Mouse (Mus musculus) erythroid progenitor cell, adult 5-6 weeks (primary cell): ENCODE results near the gene Cacng5. TPM values are rescaled to one million over a fixed set of nuclear protein-coding genes. Genes with fewer than 3 reads are reported as not detected.

Experiments
- ATAC-seq: replicated peaks from 2 replicates; pipeline ENCODE4 v1.8.0; 2016; ENCODE audit warnings: moderate number of reproducible peaks, mild to moderate bottlenecking, moderate TSS enrichment, inconsistent platforms; ENCODE audit not compliant: poor library complexity, low FRiP score, severe bottlenecking
- total RNA-seq, 2 experiments: library from RNA; stranded (forward) in 1 of 2; stranded (reverse) in 1 of 2; fragments of 150-400 nt in 1 of 2; fragments of 186-747, 209-891 nt in 1 of 2; gene quantifications; 2 replicates each; pipeline versions ENCODE4 v1.2.3 to v1.2.4; 2015 to 2017; ENCODE audit warnings: low replicate concordance in 2 of 2

Gene Cacng5
- total RNA-seq (2015; ENCODE audit: low replicate concordance): not detected in 2 replicates
- total RNA-seq (2017; ENCODE audit: low replicate concordance): not detected in 2 replicates

GRCm38 (mm10) chr11:107914634-107915226 lies at the start of gene Cacng5:
Gene Cacng5 (minus strand): TSS chr11:107915055.
- ATAC-seq: no peak

GRCm38 (mm10) chr11:107957566-107958350 lies 42.9 kb upstream of the Cacng5 start:
- no peak for ATAC-seq

GRCm38 (mm10) chr11:107955191-107956062 lies 40.6 kb upstream of the Cacng5 start:
- no peak for ATAC-seq

GRCm38 (mm10) chr11:107951431-107951830 lies 36.6 kb upstream of the Cacng5 start:
- no peak for ATAC-seq

- ATAC-seq: no peak
Observed at GRCm38 (mm10) chr11:107950658-107951057, 35.8 kb upstream of the Cacng5 start.

- no peak for ATAC-seq
Observed at GRCm38 (mm10) chr11:107950211-107950610, 35.4 kb upstream of the Cacng5 start.

- ATAC-seq: no peak
Observed at GRCm38 (mm10) chr11:107947951-107948350, 33.1 kb upstream of the Cacng5 start.

- no peak for ATAC-seq
Observed at GRCm38 (mm10) chr11:107946823-107947222, 32.0 kb upstream of the Cacng5 start.

- ATAC-seq: no peak
Observed at GRCm38 (mm10) chr11:107936929-107937328, 22.1 kb upstream of the Cacng5 start.

GRCm38 (mm10) chr11:107931721-107932120 lies 16.9 kb upstream of the Cacng5 start:
- ATAC-seq: no peak

- ATAC-seq: no peak
Observed at GRCm38 (mm10) chr11:107931288-107931687, 16.4 kb upstream of the Cacng5 start.

- ATAC-seq: no peak
Observed at GRCm38 (mm10) chr11:107929712-107930111, 14.9 kb upstream of the Cacng5 start.

- no peak for ATAC-seq
Observed at GRCm38 (mm10) chr11:107919852-107920508, 5.1 kb upstream of the Cacng5 start.

GRCm38 (mm10) chr11:107917721-107918235 lies 2.9 kb upstream of the Cacng5 start:
- no peak for ATAC-seq

GRCm38 (mm10) chr11:107913317-107913716 lies 1.5 kb downstream of the Cacng5 start:
- ATAC-seq: no peak

GRCm38 (mm10) chr11:107905364-107905763 lies 9.5 kb downstream of the Cacng5 start:
- ATAC-seq: no peak

- no peak for ATAC-seq
Observed at GRCm38 (mm10) chr11:107903966-107904605, 10.8 kb downstream of the Cacng5 start.

- no peak for ATAC-seq
Observed at GRCm38 (mm10) chr11:107900470-107900869, 14.4 kb downstream of the Cacng5 start.

GRCm38 (mm10) chr11:107898698-107899097 lies 16.2 kb downstream of the Cacng5 start:
- ATAC-seq: no peak
